Mouse (Mus musculus): ENCODE results near the gene Psd4.

Gene Psd4

DNA sequence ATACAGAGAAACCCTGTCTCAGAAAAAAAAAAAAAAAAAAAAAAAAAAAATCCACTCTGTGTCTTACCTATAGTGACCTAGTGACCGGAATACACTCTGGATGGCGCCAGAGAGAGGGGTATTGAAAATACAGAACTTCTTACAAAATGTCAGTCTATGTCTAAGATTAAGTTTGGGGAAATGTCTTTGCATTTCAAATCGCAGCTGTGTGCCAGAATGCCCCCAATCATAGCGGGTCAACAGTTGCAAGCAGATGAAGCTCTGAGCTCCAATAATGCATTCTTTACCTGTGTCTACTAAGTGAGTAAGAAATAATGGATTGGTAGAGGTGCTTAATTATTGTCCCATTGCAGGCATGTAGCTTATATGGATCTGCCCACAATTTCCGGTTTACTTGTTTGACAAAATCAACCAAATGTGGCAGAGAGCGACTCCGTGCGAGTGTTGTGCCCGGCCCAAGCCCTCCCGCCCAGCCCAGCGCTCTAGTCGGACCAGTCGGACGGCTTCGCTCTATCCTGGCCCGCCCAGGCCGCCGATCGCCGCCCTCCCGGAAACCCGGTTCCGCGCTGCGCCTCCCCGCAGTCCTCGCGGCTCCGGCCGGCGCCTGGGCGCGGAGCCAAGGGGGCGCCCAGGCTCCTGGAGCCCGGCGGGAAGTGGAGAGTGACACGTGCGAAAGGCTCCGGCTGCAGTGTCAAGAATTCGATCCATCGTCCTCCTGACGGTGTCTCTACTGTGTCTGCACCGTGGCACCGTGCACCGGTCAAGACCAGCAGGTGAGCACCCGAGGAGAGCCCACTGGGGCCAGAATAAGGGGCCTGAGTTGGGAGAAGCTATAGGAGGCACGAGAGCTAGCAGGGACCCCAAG, at the start of gene Psd4:
Gene Psd4 (plus strand): TSS at position 551 of the 865 bp plus-strand sequence.
- in situ Hi-C loops (cut with MboI, MseI), result loop anchor here (10.0 kb wide), 1 partner anchor 548 kb away; the partner anchor contains the start of gene Ehmt1

DNA sequence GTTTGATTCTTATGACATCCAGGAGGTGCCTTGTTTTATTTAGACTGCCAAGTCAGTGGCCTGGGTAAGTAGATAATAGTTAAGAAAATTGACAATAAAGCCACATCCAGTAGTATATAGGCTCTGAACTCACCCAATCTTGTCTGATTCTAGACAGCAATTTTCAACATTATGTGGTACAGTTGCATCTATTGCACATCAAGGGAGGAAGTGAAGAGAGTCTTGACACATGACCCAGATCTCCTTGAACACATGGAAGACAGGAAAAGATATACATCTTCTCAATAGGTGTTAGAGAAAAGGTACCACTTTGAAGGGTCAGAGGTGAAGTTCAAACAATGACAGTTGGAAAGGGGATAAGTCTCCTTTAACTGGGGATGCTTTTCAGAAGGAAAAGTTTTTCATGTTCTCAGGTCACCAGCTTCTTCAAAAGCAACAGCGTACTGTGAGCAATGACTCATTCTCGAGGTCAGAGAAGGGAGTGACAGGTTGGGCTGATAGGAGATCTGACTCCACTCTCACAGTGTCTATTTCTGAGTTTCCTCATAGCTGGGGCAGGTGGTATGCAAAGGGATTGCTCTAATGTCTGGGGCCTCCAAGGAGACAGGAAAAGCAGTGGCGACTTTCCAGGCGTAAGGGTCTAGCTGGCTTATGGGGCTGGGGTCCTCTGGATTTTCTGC, 49.3 kb upstream of the Psd4 start:
- in situ Hi-C loops (cut with MboI, MseI), result no loop called here

DNA sequence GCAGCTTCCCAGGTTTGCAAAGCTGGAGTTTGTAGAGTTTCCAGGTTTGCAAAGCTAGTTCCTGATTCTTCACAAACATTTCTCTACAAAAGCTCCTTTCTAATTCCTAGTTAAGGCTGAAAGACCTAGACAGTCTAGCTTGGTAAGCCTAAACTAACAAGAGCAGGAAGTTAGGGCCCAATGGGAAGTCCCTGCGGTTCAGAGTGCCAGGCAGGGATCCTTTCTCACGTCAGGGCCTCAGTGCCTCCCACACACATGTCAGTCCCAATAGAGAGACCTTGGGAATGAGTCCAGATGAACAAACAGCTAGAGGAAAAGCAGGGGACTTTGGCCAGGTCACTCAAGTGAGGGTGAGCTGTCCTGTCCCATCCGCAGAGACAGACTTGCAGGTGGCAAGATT, 32.0 kb upstream of the Psd4 start:
- in situ Hi-C loops (cut with MboI, MseI), result no loop called here

DNA sequence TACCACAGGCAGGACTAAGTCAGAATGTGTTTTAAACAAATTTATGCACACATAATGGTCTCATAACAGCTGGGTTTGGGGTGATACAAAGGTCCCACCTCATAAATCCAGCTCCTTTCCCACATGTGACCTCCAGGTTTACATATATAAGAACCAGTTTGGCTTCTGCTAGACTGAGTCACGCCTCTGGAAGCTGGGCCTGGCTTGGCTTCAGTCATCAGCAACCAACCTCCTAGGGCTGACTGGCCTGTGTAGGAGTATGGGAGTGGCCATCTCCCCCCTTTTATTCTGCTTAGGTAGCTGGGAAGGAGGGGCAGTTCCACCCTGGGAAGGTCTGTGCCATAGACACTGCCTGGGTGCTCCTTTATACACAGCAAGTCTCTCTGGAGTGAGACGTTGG, 30.8 kb upstream of the Psd4 start, which contains the start of gene Il1rn:
Gene Il1rn (plus strand): TSS at position 309 of the 400 bp plus-strand sequence.
- in situ Hi-C loops (cut with MboI, MseI), result no loop called here

DNA sequence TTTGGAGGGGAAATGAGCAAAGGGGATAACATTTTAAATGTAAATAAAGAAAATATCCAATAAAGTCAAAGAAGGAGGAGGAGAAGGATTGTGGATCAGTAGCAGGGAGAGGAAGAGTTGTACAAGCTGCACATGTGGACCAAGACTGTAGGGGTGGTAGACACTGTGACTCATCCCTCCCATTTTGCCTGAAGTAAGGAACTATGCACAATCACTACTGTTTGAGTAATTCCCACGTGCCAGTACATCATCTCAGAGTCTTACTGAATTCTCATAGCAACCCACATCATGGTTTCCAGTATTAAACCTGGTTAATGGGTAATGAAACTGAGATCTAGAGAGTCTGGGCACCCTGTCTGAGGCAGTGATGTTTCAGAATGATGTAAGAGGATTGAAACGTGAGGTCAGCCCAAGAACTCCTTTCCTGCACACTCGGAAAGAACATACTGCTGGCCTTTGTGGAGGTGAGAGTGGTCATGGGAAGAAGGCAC, 25.9 kb upstream of the Psd4 start:
- in situ Hi-C loops (cut with MboI, MseI), result no loop called here

DNA sequence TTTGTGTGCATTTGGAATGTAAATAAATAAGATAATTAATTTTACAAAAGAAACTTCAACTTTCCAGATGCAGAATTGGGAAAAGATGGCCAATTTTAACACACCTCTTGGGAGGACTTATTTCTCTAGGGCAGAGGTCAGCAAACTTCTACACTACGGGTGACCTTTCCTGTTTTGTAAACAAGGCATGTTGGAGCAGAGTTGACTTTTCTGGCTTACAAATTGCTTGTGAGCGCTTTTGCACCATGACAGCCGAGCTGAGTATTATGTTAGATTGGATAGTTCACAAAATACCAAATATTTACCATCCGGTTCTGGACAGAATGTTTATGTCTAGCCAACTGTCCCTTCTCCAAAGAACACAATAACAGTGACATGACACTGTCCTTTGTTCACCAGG, 22.8 kb upstream of the Psd4 start:
- in situ Hi-C loops (cut with MboI, MseI), result no loop called here

DNA sequence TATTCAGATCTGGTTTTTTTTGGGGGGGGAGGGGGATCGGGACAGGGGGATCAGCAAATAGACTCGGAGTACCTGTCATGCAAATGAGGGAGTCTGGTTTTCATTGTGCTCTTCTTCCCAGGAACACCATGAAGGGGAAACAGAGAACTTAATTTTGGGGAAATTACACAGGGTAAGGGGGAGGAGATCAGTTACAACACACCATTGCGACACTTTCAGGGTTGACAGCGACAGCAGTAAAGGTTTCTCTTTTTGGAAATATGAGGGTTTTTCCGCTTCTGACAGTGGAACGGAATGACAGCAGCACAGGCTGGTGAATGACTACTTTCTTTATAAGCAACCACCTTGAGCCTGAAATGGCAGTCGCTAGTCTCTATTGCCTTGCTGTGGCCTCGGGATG, 22.3 kb upstream of the Psd4 start:
- in situ Hi-C loops (cut with MboI, MseI), result no loop called here

DNA sequence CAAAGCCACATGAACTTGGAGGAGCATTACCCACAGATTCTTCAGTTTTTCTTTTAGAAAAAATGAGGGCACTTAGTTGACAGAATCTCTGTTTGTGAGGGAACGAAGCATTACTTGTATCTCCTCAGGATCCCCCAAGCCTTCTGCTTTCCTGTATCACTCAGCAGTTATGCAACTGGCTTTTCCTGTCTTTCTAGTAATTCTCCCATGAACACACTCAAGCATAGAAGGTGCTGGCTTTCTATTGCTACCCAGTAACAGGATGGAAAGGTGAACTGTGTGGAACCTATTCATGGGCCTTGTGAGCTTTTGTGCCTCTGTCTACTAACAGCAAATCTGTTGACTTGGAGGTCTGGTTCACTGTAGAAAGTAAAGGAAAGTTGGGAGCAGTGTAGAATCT, 19.5 kb upstream of the Psd4 start:
- in situ Hi-C loops (cut with MboI, MseI), result no loop called here

DNA sequence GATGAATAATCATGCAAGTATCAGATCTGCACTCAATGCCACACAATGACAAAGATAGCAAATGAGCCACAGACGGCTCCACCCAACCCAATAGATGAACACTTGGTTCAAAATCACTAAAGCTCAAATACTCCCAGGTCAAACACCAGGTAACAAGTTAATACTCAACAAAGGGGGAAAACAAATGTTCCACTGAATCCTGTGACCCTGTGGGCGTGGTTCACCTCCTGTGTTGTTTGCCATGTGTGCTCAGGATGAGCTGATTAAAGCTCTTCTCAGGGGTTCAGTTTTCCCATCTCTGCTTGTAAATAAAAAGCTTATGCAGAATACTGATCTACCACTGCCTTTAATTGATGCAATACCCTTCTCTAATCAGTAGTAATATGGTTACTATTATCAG, 16.2 kb upstream of the Psd4 start:
- in situ Hi-C loops (cut with MboI, MseI), result no loop called here

DNA sequence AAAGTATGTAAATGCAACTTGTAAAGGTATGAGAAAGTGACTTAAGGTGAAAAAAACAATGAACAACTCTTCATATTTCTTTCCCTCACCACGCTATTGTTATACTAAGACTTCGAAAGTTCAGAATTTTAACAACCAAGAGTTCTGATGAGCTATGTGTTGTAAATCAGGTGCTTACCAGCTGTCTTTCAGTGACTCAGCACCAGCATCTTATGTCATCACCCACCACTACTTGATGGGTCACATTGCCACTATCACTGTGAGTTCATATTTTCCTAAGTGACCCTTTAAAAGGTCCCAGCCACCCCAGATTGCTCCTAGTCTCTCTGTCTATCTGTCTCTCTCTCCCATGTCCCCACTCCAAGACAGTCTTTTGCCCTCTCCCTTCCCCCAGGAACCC, 14.3 kb upstream of the Psd4 start:
- in situ Hi-C loops (cut with MboI, MseI), result no loop called here

DNA sequence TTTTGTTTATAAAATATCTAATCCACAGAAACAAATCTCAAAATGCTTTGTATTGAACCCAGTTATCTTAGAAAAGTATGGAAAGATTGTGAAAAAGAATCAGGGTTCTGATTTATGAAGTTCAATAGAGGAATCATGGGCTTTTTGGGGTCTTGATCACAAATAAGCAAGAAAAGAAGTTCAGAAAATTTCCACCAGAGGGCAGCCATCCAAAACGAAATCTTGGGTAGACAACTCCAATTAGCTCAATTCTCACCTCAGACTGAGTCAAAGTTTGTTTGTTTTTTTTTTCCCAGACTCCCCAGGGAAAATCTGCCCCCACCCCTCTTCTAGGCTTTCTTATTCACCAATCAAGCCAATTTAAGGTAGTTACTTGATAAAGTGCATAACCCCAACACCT, 9.7 kb upstream of the Psd4 start:
- in situ Hi-C loops (cut with MboI, MseI), result loop anchor here (5.0 kb wide), 1 partner anchor 45 kb away; no protein-coding TSS in a partner anchor

DNA sequence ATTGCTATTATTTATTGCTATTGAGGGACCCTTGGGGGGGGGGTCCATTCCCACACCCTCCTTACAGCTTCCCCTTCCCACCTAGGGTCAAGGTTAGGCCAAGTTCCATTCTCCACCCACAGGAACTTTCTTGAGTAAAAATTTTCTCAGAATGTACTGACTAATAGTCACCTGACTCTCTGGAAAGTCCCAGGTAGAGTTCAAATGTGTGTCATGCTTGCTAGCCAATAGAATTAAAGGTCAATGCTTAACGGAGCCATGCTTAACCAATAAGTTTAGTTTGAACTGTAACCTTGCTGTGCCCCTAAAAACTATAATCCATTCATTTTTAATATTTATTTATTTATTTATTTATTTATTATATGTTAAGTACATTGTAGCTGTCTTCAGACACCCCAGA, 8.0 kb upstream of the Psd4 start:
- in situ Hi-C loops (cut with MboI, MseI), result loop anchor here (5.0 kb wide), 1 partner anchor 43 kb away; no protein-coding TSS in a partner anchor

DNA sequence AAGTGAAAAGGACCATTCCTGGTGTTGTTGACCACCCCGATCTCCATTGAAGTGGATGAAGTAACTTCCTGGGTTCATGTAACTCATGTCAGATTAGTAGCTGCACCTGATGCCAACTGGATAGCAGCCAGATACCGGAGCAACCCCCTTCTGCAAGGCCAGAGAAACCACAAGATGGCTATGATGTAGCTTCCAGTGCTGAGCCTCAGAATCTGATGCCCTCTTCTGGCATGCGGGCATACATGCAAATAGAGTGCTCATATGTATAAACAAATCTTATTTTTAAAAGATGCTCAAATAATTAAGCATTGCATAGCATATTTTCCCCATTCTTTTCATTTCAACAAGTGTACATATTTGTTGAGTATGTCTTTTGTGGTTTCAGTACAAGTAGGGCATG, 3.6 kb upstream of the Psd4 start:
- in situ Hi-C loops (cut with MboI, MseI), result loop anchor here (10.0 kb wide), 1 partner anchor 551 kb away; the partner anchor contains the start of gene Ehmt1

DNA sequence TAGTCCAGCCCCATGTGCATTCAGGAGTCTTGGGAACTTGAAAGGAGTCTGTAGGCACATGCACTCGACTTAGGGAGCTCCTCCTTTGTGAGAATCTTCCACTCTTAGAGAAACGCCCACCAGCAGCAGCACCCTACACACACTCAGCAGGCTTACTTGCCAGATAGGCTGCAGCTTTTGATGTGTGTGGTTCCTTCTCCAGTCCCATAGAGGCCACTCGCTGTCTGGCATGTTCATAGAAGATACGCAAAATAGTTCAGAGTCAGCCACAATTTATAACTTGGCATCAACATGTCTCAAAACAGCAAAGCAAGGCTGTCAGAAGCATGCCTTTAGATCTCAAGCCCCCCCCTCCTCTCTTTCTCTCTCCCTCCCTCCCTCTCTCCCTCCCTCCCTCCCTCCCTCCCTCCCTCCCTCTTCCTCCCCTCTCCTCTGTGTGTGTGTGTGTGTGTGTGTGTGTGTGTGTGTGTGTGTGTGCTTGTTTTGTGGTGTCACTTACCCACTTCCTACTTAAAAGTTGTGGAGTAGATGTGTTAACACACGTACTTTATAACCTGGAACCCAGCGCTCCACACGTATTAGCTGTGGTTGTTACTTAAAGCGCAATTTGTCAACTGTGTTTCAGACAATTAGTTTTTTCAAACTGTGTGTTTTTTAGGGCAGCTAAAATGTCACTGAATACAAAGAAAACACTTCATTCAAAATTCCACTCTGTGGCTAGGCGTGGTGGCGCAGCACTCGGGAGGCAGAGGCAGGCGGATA, 985 bp upstream of the Psd4 start:
- in situ Hi-C loops (cut with MboI, MseI), result loop anchor here (10.0 kb wide), 1 partner anchor 548 kb away; the partner anchor contains the start of gene Ehmt1

DNA sequence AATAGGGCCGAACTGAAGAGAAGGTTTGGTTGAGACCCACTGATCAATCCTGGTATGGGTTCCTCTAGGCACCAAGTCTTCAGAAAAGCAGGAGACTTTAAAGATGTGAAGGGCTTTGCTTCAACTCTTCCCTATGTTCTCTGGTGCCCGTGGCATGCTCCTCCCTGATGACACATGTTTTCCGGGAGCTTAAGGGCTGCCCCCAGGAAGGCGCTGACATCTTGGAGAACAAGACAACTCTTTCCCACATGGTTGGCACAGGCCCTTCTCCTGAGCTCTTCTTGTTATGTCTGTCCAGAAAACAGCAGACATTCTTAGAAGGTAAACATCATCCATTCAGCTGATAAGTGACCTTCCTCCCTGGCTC, 498 bp downstream of the Psd4 start:
- in situ Hi-C loops (cut with MboI, MseI), result loop anchor here (10.0 kb wide), 1 partner anchor 547 kb away; the partner anchor contains the start of gene Ehmt1

DNA sequence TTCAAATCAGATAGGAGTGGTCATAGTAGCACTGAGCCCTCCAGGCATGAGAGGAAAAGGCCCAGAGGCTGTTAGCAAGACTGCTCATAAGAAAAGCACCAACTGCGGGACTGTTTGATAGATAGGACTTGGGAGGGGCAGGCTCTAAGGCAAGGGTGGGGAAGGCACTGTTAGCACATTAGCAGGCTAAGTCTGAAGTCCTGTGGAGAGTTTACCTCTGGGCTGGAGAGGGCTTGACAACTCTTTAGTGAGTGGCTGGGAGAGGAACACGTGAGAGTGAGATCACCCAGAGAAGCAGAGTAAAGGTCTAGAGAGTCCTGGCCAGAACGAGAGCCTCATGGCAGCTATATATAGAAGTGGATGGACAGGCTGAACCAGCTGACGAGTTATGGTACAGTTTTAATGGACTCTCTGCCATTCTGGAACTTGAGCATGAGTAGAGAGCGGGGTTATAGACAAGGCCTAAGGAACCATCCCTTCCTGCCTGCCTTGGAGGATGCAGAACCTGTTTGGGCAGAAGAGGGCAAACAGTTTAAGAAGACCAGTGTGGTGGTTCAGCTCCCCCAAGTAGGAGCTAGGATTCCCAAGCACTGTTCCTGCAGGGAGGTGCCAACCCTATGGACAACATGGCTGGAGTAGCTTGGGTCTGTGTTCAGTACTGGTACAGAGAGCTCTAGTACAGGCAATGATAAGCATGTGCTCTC, 11.5 kb downstream of the Psd4 start:
- in situ Hi-C loops (cut with MboI, MseI), result no loop called here

DNA sequence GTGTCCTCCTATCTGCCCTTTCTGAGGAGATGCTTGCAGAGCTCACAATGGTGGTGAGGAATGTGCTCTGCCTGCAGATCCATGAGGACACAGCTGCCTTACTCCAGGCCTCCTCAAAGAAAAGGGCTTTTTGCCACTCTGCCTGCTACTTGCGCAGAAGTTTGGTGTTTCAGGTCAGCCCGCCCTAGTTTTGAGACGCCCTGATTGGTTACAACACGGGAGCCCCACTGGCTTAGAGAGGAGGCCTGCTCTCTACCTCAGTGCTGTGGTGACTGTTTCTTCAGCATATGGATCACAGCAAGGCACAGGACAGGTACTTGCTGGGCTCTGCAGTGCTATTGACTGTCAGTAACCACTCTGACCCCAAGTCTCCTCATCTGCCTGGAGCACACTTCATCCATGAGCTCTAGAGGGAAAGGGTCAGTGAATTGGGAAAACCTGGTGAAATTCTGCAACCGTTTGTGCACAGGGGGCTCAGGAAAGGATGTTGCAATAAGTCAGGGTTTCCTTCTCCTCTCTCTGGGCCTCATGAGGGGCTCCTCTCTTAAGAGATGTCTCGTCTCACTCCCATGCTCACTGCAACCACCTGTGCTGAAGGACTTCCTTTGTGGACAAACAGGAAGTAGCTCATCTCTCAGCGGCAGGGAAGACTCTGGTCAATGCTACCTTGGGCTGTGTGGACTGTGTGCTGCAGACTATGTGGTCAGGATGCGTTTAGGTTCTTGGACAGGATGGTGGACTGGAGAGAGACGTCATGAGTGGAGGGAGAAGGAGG, 15.3 kb downstream of the Psd4 start:
- in situ Hi-C loops (cut with MboI, MseI), result loop anchor here (10.0 kb wide), 1 partner anchor 1042 kb away; the partner anchor contains the start of genes Abca2 and Fut7

DNA sequence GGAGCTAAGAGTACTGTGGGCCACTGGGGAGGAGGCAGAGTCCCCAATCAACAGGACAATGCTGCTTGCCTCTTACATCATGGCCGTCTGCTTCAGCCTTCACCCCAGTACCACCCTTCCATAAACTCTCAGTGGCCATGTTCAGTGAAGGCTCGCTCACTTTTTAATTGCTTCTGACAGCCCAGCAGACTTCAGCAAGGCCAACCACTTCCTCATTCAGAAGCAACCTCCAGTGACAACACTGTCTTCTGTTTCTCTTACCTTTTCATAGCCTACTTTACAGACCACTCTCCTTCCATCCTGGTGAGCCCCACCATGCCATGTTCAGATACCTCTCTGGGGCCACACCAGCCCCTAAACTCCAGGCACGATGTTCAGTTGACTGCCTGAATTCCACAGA, 16.3 kb downstream of the Psd4 start:
- in situ Hi-C loops (cut with MboI, MseI), result loop anchor here (10.0 kb wide), 1 partner anchor 1041 kb away; the partner anchor contains the start of genes Abca2 and Fut7

DNA sequence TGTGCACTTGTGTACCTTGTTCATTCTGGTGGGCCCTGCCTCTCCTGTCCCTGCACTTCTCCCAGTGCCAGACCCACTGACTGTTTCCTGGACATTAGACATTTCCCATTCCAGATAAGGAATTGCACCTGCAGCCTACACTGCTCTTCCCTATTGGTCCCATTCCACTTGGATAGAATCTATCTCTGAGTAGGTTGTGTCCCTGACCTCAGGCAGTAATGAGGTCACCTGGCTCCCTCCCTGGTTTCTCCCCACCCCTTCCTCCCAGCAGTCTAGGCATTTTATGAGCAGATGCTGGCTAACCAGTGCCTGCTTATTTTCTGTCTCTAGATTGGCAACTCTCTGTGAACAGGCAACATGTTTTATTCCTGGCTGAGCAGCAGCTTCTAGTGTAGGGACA, 17.0 kb downstream of the Psd4 start:
- in situ Hi-C loops (cut with MboI, MseI), result loop anchor here (10.0 kb wide), 1 partner anchor 1040 kb away; the partner anchor contains the start of genes Abca2 and Fut7

Measured in regulatory T cell (primary cell).